Mouse (Mus musculus): Measurements from ENCODE around the gene Pnpla5. TPM values are rescaled to one million over a fixed set of nuclear protein-coding genes. Genes with fewer than 3 reads are reported as not detected.
A peak's percentile ranks its signal among the peaks of the same experiment; 100 is the strongest.
"Not testable (repeated sequence)": the region's sequence is repeated elsewhere in the genome, so short reads cannot be mapped to it uniquely, and the experiment has no call there.

Pnpla5 gene
- polyA plus RNA-seq (2014; fragmentation: Nextera tagmentation; extraction: Ambion mirVana), result not detected in 2 replicates

DNA sequence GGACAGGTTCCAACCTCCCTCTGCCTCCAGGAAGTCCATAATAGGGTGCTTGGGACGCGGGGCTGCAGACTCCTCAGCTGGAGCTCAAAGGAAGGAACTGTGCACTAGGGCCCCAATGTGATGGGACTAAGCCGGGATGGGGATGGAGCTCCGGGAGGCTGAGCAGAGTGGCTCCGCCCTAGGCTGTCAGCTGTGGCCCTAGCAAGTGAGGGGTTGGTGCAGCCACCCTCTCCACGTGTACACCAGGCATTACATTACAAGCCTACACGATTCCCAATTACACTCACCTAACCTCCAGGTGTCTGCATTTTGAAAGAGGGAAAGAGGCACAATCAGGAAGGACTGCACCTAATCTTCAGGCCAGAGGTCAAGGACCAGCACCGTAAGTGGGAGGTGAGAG, at the start of gene Pnpla5:
Gene Pnpla5 (minus strand): TSS at position 101 of the 400 bp plus-strand sequence.
- ATAC-seq (no peak), DNase-seq (ENCODE audit: low spot score) (no peak)
- H3K9me3 ChIP-seq (replicated peaks; ENCODE audit: control insufficient read depth, low read length), result no peaks in the 10 kb centered on the region
- no peak within 1 kb of the TSS for H3K27ac ChIP-seq (ENCODE audit: low read depth, low read length)
- H3K4me2 ChIP-seq (ENCODE audit: low read length), result no peak within 1 kb of the TSS
- no peaks in the 10 kb centered on the region for H3K4me1 ChIP-seq (ENCODE audit: control insufficient read depth, insufficient read depth, low read length)
- H3K9ac ChIP-seq (ENCODE audit: low read length), result no peak within 1 kb of the TSS
- no peaks in the 10 kb centered on the region for H3K36me3 ChIP-seq (ENCODE audit: control insufficient read depth, insufficient read depth, low read length)
- no peak within 1 kb of the TSS for H3K4me3 ChIP-seq (ENCODE audit: low read depth, low read length)
- H3K27me3 ChIP-seq (replicated peaks; ENCODE audit: control insufficient read depth, insufficient read depth, low read length), result no peaks in the 10 kb centered on the region
- 72% methylated on average over 8 of the region's 8 CpGs for WGBS

DNA sequence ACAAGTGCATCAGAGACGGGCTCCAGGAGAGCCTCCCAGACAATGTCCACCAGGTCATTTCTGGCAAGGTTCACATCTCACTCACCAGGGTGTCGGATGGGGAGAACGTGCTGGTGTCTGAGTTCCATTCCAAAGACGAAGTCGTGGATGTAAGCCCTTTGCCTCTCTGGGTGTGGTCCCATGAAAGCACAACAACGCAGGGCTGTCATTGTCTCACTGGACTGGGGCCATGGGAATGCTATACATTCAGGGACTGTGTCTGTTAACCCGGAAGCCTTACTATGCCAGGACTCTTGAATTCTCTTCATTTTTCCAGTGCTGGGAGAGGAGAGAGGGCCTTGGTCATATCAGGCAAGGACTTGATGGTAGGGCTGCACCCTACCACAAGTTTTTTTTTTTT, 48.2 kb upstream of the Pnpla5 start:
- Histone ChIP-seq H3K4me3 (ENCODE audit: low read depth, low read length) (no peak overlapping the region), H3K9me3 (replicated peaks; ENCODE audit: control insufficient read depth, low read length) (no peaks in the 10 kb centered on the region), H3K27ac (ENCODE audit: low read depth, low read length) (no peak overlapping the region), H3K4me2 (ENCODE audit: low read length) (no peak overlapping the region), H3K9ac (ENCODE audit: low read length) (no peak overlapping the region), H3K27me3 (replicated peaks; ENCODE audit: control insufficient read depth, insufficient read depth, low read length) (no peaks in the 10 kb centered on the region), H3K36me3 (ENCODE audit: control insufficient read depth, insufficient read depth, low read length) (no peaks in the 10 kb centered on the region), H3K4me1 (ENCODE audit: control insufficient read depth, insufficient read depth, low read length) (peaks cover 10% of the 10 kb centered on the region)
- 83% methylated on average over 7 of the region's 7 CpGs for WGBS
- no peak for ATAC-seq
- no peak for DNase-seq (ENCODE audit: low spot score)

DNA sequence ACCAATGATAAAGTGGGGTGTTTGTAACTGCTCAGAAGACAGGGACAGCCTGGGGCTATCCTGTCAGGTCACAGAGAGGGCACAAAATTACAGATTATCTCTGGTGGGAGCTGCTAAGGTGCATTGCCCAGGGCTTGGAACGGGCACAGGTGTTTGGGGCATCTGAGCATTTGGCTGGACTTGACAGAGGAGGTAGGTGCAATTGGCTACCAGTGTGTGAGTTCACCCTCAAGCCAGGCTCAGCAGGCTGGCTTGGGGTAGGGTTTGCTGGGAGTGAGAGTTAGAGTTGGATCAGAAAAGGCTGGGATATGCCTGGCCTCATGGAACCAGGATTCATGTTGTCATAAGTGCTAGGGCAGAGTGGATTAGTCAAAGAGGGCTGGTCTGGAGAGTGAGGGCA, 46.5 kb upstream of the Pnpla5 start:
- no peaks in the 10 kb centered on the region for H3K9me3 ChIP-seq (replicated peaks; ENCODE audit: control insufficient read depth, low read length)
- H3K9ac ChIP-seq (ENCODE audit: low read length), result no peak overlapping the region
- no peak for DNase-seq (ENCODE audit: low spot score)
- WGBS, result 75% methylated on average over 1 of the region's 1 CpGs
- H3K36me3 ChIP-seq (ENCODE audit: control insufficient read depth, insufficient read depth, low read length), result no peaks in the 10 kb centered on the region
- ATAC-seq, result no peak
- H3K4me2 ChIP-seq (ENCODE audit: low read length), result no peak overlapping the region
- H3K4me1 ChIP-seq (ENCODE audit: control insufficient read depth, insufficient read depth, low read length), result peaks cover 10% of the 10 kb centered on the region
- H3K4me3 ChIP-seq (ENCODE audit: low read depth, low read length), result no peak overlapping the region
- no peaks in the 10 kb centered on the region for H3K27me3 ChIP-seq (replicated peaks; ENCODE audit: control insufficient read depth, insufficient read depth, low read length)
- H3K27ac ChIP-seq (ENCODE audit: low read depth, low read length), result no peak overlapping the region

DNA sequence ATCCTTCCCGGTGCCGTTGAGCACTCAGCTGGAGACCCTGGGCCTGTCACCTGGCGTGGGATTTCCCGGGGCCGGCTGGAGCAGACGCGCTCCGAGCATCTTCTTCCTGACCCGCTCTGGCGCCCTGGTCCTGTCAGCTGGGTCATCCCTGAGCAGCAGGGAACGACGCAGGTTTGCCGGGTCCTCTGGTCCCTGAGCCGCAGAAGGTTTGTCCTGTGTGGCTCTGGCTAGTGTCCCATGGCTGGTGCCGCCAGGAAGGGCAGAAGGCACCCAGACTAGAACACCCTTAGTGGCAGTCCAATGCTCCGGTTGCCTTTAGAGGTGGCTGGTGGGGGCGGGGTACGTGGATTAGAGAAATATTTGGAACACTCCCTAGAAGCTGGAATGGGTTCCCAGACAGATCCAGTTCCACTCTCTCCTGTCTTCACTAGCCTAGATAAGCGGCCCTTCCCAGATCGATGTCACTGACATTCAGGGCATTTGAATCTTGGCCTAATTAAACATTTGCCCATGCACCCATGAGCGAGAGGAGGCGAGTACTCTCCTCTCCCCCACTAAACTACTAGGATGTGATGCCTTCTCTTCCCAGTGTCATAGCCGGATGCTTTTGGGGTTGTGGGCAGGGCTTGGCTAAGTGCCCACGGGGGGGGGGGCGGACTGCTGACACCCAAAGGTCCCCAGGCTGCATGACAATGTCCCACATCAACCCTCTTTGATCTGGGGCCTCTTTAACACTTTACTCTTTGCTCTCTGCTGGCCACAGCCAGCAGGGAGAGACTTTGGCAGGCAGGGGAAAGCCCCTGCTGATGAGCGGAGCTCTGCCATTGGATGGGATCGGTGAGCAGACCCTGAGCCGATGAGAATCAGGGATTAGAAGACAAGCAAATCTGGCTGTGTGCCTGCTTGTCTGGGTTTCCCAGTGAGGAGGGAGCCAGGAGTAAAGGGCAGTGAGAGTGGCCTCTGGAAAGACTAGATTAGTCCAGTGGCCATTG, 45.5 kb upstream of the Pnpla5 start:
- peak; percentile 85 for DNase-seq (ENCODE audit: low spot score)
- Histone ChIP-seq H3K9ac (ENCODE audit: low read length) (peak overlapping the region; percentile 76), H3K9me3 (replicated peaks; ENCODE audit: control insufficient read depth, low read length) (no peaks in the 10 kb centered on the region), H3K4me1 (ENCODE audit: control insufficient read depth, insufficient read depth, low read length) (peaks cover 10% of the 10 kb centered on the region), H3K27me3 (replicated peaks; ENCODE audit: control insufficient read depth, insufficient read depth, low read length) (no peaks in the 10 kb centered on the region), H3K36me3 (ENCODE audit: control insufficient read depth, insufficient read depth, low read length) (no peaks in the 10 kb centered on the region), H3K27ac (ENCODE audit: low read depth, low read length) (peak overlapping the region; percentile 33; the same call in 1 of the 2 replicates), H3K4me3 (ENCODE audit: low read depth, low read length) (peak overlapping the region; percentile 55), H3K4me2 (ENCODE audit: low read length) (peak overlapping the region; percentile 98)
- ATAC-seq, result peak; percentile 27
- 2% methylated on average over 28 of the region's 28 CpGs for WGBS

DNA sequence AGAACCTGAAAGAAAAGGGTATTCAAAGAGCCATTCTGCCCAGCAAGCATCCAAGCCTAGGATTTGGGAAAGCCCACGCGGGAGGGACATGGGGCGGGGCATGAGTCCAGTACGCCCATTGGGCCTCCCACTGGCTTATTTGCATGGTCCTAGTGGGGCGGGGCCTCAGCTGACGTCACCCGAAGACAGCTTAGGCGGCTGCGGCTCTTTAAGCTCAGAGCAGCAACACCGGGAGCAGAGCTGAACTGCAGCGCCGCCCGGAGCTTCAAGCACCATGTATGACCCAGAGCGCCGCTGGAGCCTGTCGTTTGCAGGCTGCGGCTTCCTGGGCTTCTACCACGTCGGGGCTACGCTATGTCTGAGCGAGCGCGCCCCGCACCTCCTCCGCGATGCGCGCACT, 44.6 kb upstream of the Pnpla5 start, which contains the start of gene Pnpla3:
Gene Pnpla3 (plus strand): TSS at position 238 of the 400 bp plus-strand sequence.
- H3K27ac ChIP-seq (ENCODE audit: low read depth, low read length), result peak within 1 kb of the TSS; percentile 33; the same call in 1 of the 2 replicates
- H3K27me3 ChIP-seq (replicated peaks; ENCODE audit: control insufficient read depth, insufficient read depth, low read length), result no peaks in the 10 kb centered on the region
- H3K9ac ChIP-seq (ENCODE audit: low read length), result peak within 1 kb of the TSS; percentile 76
- peak within 1 kb of the TSS; percentile 55 for H3K4me3 ChIP-seq (ENCODE audit: low read depth, low read length)
- DNase-seq (ENCODE audit: low spot score) (peak; percentile 99), ATAC-seq (peak; percentile 98)
- no peaks in the 10 kb centered on the region for H3K36me3 ChIP-seq (ENCODE audit: control insufficient read depth, insufficient read depth, low read length)
- no peaks in the 10 kb centered on the region for H3K9me3 ChIP-seq (replicated peaks; ENCODE audit: control insufficient read depth, low read length)
- 0% methylated on average over 28 of the region's 28 CpGs for WGBS
- peaks cover 10% of the 10 kb centered on the region for H3K4me1 ChIP-seq (ENCODE audit: control insufficient read depth, insufficient read depth, low read length)
- peak within 1 kb of the TSS; percentile 98 for H3K4me2 ChIP-seq (ENCODE audit: low read length)

DNA sequence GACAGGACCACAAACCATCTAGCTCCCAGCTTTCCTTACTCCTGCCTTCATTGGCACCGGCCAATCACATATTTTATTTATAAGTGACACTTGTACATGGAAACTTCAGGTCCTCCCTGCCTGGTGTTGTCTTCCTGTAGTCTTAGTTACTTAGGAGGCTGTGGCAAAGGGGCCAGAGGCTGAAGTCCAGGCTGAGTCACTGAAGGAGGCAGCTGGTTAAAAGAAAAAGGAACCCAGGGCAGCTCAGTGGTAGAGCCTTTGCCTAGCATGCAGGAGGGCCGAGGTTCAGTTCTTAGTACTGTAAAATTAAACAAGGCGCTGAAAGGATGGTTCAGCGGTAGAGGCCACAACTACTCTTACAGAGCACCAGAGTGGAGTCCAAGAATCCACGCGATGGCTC, 43.8 kb upstream of the Pnpla5 start:
- H3K9me3 ChIP-seq (replicated peaks; ENCODE audit: control insufficient read depth, low read length), result no peaks in the 10 kb centered on the region
- DNase-seq (ENCODE audit: low spot score) (no peak), ATAC-seq (no peak)
- peaks cover 10% of the 10 kb centered on the region for H3K4me1 ChIP-seq (ENCODE audit: control insufficient read depth, insufficient read depth, low read length)
- no peak overlapping the region for H3K27ac ChIP-seq (ENCODE audit: low read depth, low read length)
- H3K27me3 ChIP-seq (replicated peaks; ENCODE audit: control insufficient read depth, insufficient read depth, low read length), result no peaks in the 10 kb centered on the region
- H3K4me3 ChIP-seq (ENCODE audit: low read depth, low read length), result no peak overlapping the region
- H3K4me2 ChIP-seq (ENCODE audit: low read length), result peak overlapping the region; percentile 98; the same call in 1 of the 2 replicates
- no peaks in the 10 kb centered on the region for H3K36me3 ChIP-seq (ENCODE audit: control insufficient read depth, insufficient read depth, low read length)
- WGBS, result 66% methylated on average over 6 of the region's 6 CpGs
- no peak overlapping the region for H3K9ac ChIP-seq (ENCODE audit: low read length)

DNA sequence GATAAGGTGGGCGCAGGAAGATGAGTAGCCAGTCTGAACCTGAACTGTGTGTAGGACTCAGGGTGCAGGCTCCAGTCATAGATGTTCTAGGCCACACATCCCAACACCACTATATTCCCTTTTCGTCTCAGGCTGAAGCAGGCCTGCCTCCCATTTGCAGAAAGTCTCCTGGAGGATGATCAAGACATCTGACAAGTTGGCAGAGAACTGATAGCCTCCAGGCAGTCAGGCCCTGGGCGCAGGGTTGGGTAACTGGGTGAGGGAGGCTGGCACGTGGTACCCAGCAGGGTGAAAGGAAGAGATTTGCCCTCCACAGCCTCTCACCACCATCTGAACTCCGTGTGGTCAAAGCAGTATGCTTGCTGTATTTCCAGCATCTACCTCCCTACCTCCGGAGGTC, 38.9 kb upstream of the Pnpla5 start:
- H3K36me3 ChIP-seq (ENCODE audit: control insufficient read depth, insufficient read depth, low read length), result no peaks in the 10 kb centered on the region
- no peak overlapping the region for H3K4me3 ChIP-seq (ENCODE audit: low read depth, low read length)
- H3K4me1 ChIP-seq (ENCODE audit: control insufficient read depth, insufficient read depth, low read length), result no peaks in the 10 kb centered on the region; the same call in 1 of the 2 replicates
- no peak overlapping the region for H3K27ac ChIP-seq (ENCODE audit: low read depth, low read length)
- DNase-seq (ENCODE audit: low spot score) (no peak), ATAC-seq (no peak)
- H3K9ac ChIP-seq (ENCODE audit: low read length), result no peak overlapping the region
- no peak overlapping the region for H3K4me2 ChIP-seq (ENCODE audit: low read length)
- no peaks in the 10 kb centered on the region for H3K27me3 ChIP-seq (replicated peaks; ENCODE audit: control insufficient read depth, insufficient read depth, low read length)
- 79% methylated on average over 6 of the region's 6 CpGs for WGBS
- no peaks in the 10 kb centered on the region for H3K9me3 ChIP-seq (replicated peaks; ENCODE audit: control insufficient read depth, low read length)

DNA sequence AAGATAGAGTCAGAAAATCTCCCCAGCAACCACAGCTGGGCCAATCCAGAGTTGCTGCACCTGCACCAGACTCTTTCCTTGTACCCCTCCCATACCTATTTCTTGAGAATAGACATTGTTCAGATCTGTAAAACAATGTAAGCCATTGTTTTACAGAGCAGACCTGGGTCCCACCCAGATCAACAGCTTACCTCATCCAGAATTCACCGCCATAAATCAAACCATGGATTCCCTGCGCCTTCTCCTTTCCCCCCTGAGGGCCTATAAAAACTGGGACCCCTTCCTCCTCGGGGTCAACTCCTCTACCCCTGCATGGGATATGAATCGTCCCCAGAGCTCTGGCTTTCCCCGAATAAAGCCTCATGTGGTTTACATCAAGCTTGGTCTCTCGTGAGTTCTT, 34.6 kb upstream of the Pnpla5 start:
- not testable (repeated sequence) for DNase-seq (ENCODE audit: low spot score); H3K27me3 ChIP-seq (replicated peaks; ENCODE audit: control insufficient read depth, insufficient read depth, low read length); H3K36me3 ChIP-seq (ENCODE audit: control insufficient read depth, insufficient read depth, low read length); H3K4me1 ChIP-seq (ENCODE audit: control insufficient read depth, insufficient read depth, low read length); H3K27ac ChIP-seq (ENCODE audit: low read depth, low read length); H3K9ac ChIP-seq (ENCODE audit: low read length); H3K9me3 ChIP-seq (replicated peaks; ENCODE audit: control insufficient read depth, low read length); ATAC-seq; H3K4me2 ChIP-seq (ENCODE audit: low read length); H3K4me3 ChIP-seq (ENCODE audit: low read depth, low read length)
- WGBS, result 92% methylated on average over 6 of the region's 6 CpGs

DNA sequence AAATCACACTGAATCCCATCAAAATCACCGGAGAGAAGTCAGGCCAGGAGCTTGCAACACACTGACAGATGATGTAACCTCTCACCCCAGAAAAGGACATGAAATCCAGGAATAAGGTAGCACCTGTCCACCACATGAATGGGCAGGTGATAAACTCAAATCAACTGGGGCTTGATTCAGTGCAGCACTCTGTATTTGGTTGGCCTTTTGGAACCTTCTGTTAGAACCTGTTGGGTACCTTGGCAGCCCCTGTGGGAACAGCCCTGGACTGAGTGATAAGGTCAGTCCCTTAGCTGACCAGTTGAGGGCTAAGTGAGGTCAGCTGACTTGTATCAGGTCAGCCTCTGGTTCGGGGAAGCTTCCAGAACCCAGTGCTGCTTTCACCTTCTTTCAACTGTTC, 33.2 kb upstream of the Pnpla5 start:
- H3K4me2 ChIP-seq (ENCODE audit: low read length), result no peak overlapping the region
- no peak for DNase-seq (ENCODE audit: low spot score)
- WGBS, result 100% methylated on average over 2 of the region's 2 CpGs
- no peaks in the 10 kb centered on the region for H3K4me1 ChIP-seq (ENCODE audit: control insufficient read depth, insufficient read depth, low read length)
- H3K4me3 ChIP-seq (ENCODE audit: low read depth, low read length), result no peak overlapping the region
- H3K27ac ChIP-seq (ENCODE audit: low read depth, low read length), result no peak overlapping the region
- no peaks in the 10 kb centered on the region for H3K27me3 ChIP-seq (replicated peaks; ENCODE audit: control insufficient read depth, insufficient read depth, low read length)
- H3K36me3 ChIP-seq (ENCODE audit: control insufficient read depth, insufficient read depth, low read length), result no peaks in the 10 kb centered on the region
- ATAC-seq, result no peak
- no peaks in the 10 kb centered on the region for H3K9me3 ChIP-seq (replicated peaks; ENCODE audit: control insufficient read depth, low read length)
- H3K9ac ChIP-seq (ENCODE audit: low read length), result no peak overlapping the region

Measured in forebrain, embryonic 14.5 days (tissue).